Mouse (Mus musculus) heart, embryonic 15.5 days (tissue): Measurements from ENCODE around the gene Nts. TPM values are rescaled to one million over a fixed set of nuclear protein-coding genes. Genes with fewer than 3 reads are reported as not detected.

Experiments
- ATAC-seq: fragments of 200-750 bp; cut with Nextera tagmentation; replicated peaks from 2 replicates; pipeline ENCODE4 v1.8.0; 2017; ENCODE audit warnings: low read depth, moderate TSS enrichment; ENCODE audit not compliant: insufficient number of reproducible peaks, insufficient read depth, low FRiP score
- H3K27ac ChIP-seq: fragments of 300-500 bp; sonication (generic); 2 replicates; pipeline ENCODE4 v1.5.1; 2015; ENCODE audit warnings: mild to moderate bottlenecking, inconsistent platforms
- H3K27me3 ChIP-seq: fragments of 300-500 bp; sonication (generic); 2 replicates; pipeline ENCODE4 v1.6.1; 2015; ENCODE audit warnings: inconsistent platforms
- H3K36me3 ChIP-seq: fragments of 300-500 bp; sonication (generic); 2 replicates; pipeline ENCODE4 v1.6.1; 2015; ENCODE audit warnings: mild to moderate bottlenecking, inconsistent platforms
- H3K4me1 ChIP-seq: fragments of 300-500 bp; sonication (generic); replicated peaks from 2 replicates; pipeline ENCODE4 v1.6.1; 2015; ENCODE audit warnings: inconsistent platforms
- H3K4me2 ChIP-seq: fragments of 300-500 bp; sonication (generic); 2 replicates; pipeline ENCODE4 v1.6.1; 2015; ENCODE audit warnings: inconsistent platforms, mild to moderate bottlenecking, moderate library complexity
- H3K4me3 ChIP-seq: fragments of 300-500 bp; sonication (generic); 2 replicates; pipeline ENCODE4 v1.5.1; 2015; ENCODE audit warnings: mild to moderate bottlenecking, inconsistent platforms
- H3K9ac ChIP-seq: fragments of 300-500 bp; sonication (generic); 2 replicates; pipeline ENCODE4 v1.6.1; 2015; ENCODE audit warnings: mild to moderate bottlenecking, inconsistent platforms
- H3K9me3 ChIP-seq: fragments of 300-500 bp; sonication (generic); replicated peaks from 2 replicates; pipeline ENCODE4 v1.6.1; 2016; ENCODE audit warnings: inconsistent platforms
- WGBS: fragments of 180-500 bp; shearing (Covaris S2); methylation state at CpG from one replicate; pipeline ENCODE4 v1.1.7; 2015; ENCODE audit warnings: mixed read lengths; 5-methylcytosine and 5-hydroxymethylcytosine counted together
- polyA plus RNA-seq: library from polyadenylated mRNA; unstranded; fragments of >200 nt; fragmentation: Nextera tagmentation; extraction: Ambion mirVana; gene quantifications from 2 replicates; pipeline ENCODE4 v1.2.1, GENCODE M21; 2015

The Nts gene
- 8.6 and 12.2 TPM in 2 replicates for polyA plus RNA-seq

GRCm38 (mm10) chr10:102490386-102490785 is at the start of gene Nts:
Gene Nts (minus strand): TSS chr10:102490486.
- no peak for ATAC-seq
- H3K27me3 ChIP-seq: no peaks in the 10 kb centered on the region
- no peaks in the 10 kb centered on the region for H3K9me3 ChIP-seq
- no peaks in the 10 kb centered on the region for H3K4me1 ChIP-seq
- H3K9ac ChIP-seq: no peak within 1 kb of the TSS
- no peaks in the 10 kb centered on the region for H3K36me3 ChIP-seq
- no peak within 1 kb of the TSS for H3K27ac ChIP-seq
- no peak within 1 kb of the TSS for H3K4me2 ChIP-seq
- no peak within 1 kb of the TSS for H3K4me3 ChIP-seq
- 9% methylated on average over 3 of the region's 3 CpGs for WGBS

- Histone ChIP-seq H3K27ac (no peak overlapping the region), H3K4me2 (no peak overlapping the region), H3K36me3 (no peaks in the 10 kb centered on the region), H3K9me3 (no peaks in the 10 kb centered on the region), H3K4me1 (no peaks in the 10 kb centered on the region), H3K4me3 (no peak overlapping the region), H3K9ac (no peak overlapping the region), H3K27me3 (no peaks in the 10 kb centered on the region)
- ATAC-seq: no peak
- 55% methylated on average over 3 of the region's 3 CpGs for WGBS
Observed at GRCm38 (mm10) chr10:102527901-102528300, 37.6 kb upstream of the Nts start.

GRCm38 (mm10) chr10:102514159-102514558 is 23.9 kb upstream of the Nts start:
- no peak overlapping the region for H3K27ac ChIP-seq
- no peak overlapping the region for H3K4me2 ChIP-seq
- WGBS: 20% methylated on average over 1 of the region's 1 CpGs

GRCm38 (mm10) chr10:102511807-102512461 is 21.6 kb upstream of the Nts start, which contains the start of gene Rassf9:
Gene Rassf9 (plus strand): TSS chr10:102512222.
- peak; percentile 77 for ATAC-seq
- peak within 1 kb of the TSS; percentile 62 for H3K27ac ChIP-seq
- H3K4me1 ChIP-seq: 0 out of 2 replicates have a peak, but pooled peaks cover 5% of the 10 kb centered on the region
- H3K9ac ChIP-seq: no peak within 1 kb of the TSS
- 11% methylated on average over 5 of the region's 5 CpGs for WGBS
- no peaks in the 10 kb centered on the region for H3K27me3 ChIP-seq
- H3K4me2 ChIP-seq: peak within 1 kb of the TSS; percentile 30
- peak within 1 kb of the TSS; percentile 25 for H3K4me3 ChIP-seq
- H3K36me3 ChIP-seq: no peaks in the 10 kb centered on the region
- no peaks in the 10 kb centered on the region for H3K9me3 ChIP-seq

More at GRCm38 (mm10) chr10:102514159-102514558, 23.9 kb upstream of the Nts start:
- ATAC-seq: no peak
- Histone ChIP-seq H3K4me1 (0 out of 2 replicates have a peak, but pooled peaks cover 5% of the 10 kb centered on the region), H3K9me3 (no peaks in the 10 kb centered on the region), H3K36me3 (no peaks in the 10 kb centered on the region), H3K9ac (no peak overlapping the region), H3K4me3 (no peak overlapping the region), H3K27me3 (no peaks in the 10 kb centered on the region)

- Histone ChIP-seq H3K4me2 (peak overlapping the region; percentile 30; the same call in 1 of the 2 replicates), H3K36me3 (no peaks in the 10 kb centered on the region), H3K4me1 (0 out of 2 replicates have a peak, but pooled peaks cover 5% of the 10 kb centered on the region), H3K9ac (no peak overlapping the region), H3K4me3 (no peak overlapping the region), H3K27ac (peak overlapping the region; percentile 62; the same call in 1 of the 2 replicates), H3K9me3 (no peaks in the 10 kb centered on the region), H3K27me3 (no peaks in the 10 kb centered on the region)
- whole genome bisulfite sequencing: 48% methylated on average over 3 of the region's 3 CpGs
- 0 out of 2 replicates have a peak, but pooled peaks have one; percentile 14 for ATAC-seq
Observed at GRCm38 (mm10) chr10:102511461-102511806, 21.1 kb upstream of the Nts start.

- Histone ChIP-seq H3K4me3 (no peak overlapping the region), H3K4me1 (0 out of 2 replicates have a peak, but pooled peaks cover 5% of the 10 kb centered on the region), H3K27me3 (no peaks in the 10 kb centered on the region), H3K4me2 (no peak overlapping the region), H3K9ac (no peak overlapping the region), H3K36me3 (no peaks in the 10 kb centered on the region), H3K27ac (no peak overlapping the region), H3K9me3 (no peaks in the 10 kb centered on the region)
- no peak for ATAC-seq
- WGBS: 55% methylated on average over 4 of the region's 4 CpGs
Observed at GRCm38 (mm10) chr10:102507386-102507785, 17.1 kb upstream of the Nts start.

- no peaks in the 10 kb centered on the region for H3K9me3 ChIP-seq
- no peak for ATAC-seq
- H3K4me3 ChIP-seq: no peak overlapping the region
- H3K4me1 ChIP-seq: no peaks in the 10 kb centered on the region
- H3K27me3 ChIP-seq: no peaks in the 10 kb centered on the region
- 29% methylated on average over 4 of the region's 4 CpGs for WGBS
- H3K9ac ChIP-seq: no peak overlapping the region
- H3K27ac ChIP-seq: no peak overlapping the region
- H3K4me2 ChIP-seq: no peak overlapping the region
- H3K36me3 ChIP-seq: no peaks in the 10 kb centered on the region
Observed at GRCm38 (mm10) chr10:102498754-102499153, 8.5 kb upstream of the Nts start.

- no peak overlapping the region for H3K9ac ChIP-seq
- H3K4me3 ChIP-seq: no peak overlapping the region
- WGBS: 12% methylated on average over 3 of the region's 3 CpGs
- H3K36me3 ChIP-seq: no peaks in the 10 kb centered on the region
- H3K27ac ChIP-seq: no peak overlapping the region
- no peak for ATAC-seq
- H3K9me3 ChIP-seq: no peaks in the 10 kb centered on the region
- no peaks in the 10 kb centered on the region for H3K27me3 ChIP-seq
- no peak overlapping the region for H3K4me2 ChIP-seq
- no peaks in the 10 kb centered on the region for H3K4me1 ChIP-seq
Observed at GRCm38 (mm10) chr10:102491792-102492191, 1.5 kb upstream of the Nts start.

GRCm38 (mm10) chr10:102469412-102469811 is 20.9 kb downstream of the Nts start:
- H3K4me2 ChIP-seq: no peak overlapping the region
- H3K36me3 ChIP-seq: no peaks in the 10 kb centered on the region
- ATAC-seq: no peak
- H3K4me3 ChIP-seq: no peak overlapping the region
- 71% methylated on average over 2 of the region's 2 CpGs for WGBS
- H3K4me1 ChIP-seq: no peaks in the 10 kb centered on the region
- no peak overlapping the region for H3K27ac ChIP-seq
- no peaks in the 10 kb centered on the region for H3K9me3 ChIP-seq
- no peak overlapping the region for H3K9ac ChIP-seq
- no peaks in the 10 kb centered on the region for H3K27me3 ChIP-seq

GRCm38 (mm10) chr10:102451756-102452155 is 38.5 kb downstream of the Nts start:
- no peak for ATAC-seq
- Histone ChIP-seq H3K9me3 (no peaks in the 10 kb centered on the region), H3K4me3 (no peak overlapping the region), H3K4me1 (no peaks in the 10 kb centered on the region), H3K27ac (no peak overlapping the region), H3K27me3 (no peaks in the 10 kb centered on the region), H3K36me3 (no peaks in the 10 kb centered on the region), H3K4me2 (no peak overlapping the region), H3K9ac (no peak overlapping the region)
- WGBS: 7% methylated on average over 7 of the region's 7 CpGs

GRCm38 (mm10) chr10:102449449-102449848 is 40.8 kb downstream of the Nts start:
- Histone ChIP-seq H3K36me3 (no peaks in the 10 kb centered on the region), H3K9me3 (no peaks in the 10 kb centered on the region), H3K27ac (no peak overlapping the region), H3K4me2 (0 out of 2 replicates have a peak overlapping the region, but pooled peaks have one; percentile 21), H3K4me3 (no peak overlapping the region), H3K9ac (no peak overlapping the region), H3K27me3 (no peaks in the 10 kb centered on the region), H3K4me1 (no peaks in the 10 kb centered on the region)
- ATAC-seq: no peak
- 4% methylated on average over 7 of the region's 7 CpGs for WGBS
